Mouse (Mus musculus): ENCODE measurements around the gene Adamts18. TPM values are rescaled to one million over a fixed set of nuclear protein-coding genes. Genes with fewer than 3 reads are reported as not detected.
A peak's percentile ranks its signal among the peaks of the same experiment; 100 is the strongest.

Adamts18 gene
- polyA plus RNA-seq, 2 experiments, result 2.7 to 3.1 TPM

GRCm38 (mm10) chr8:113735496-113736060, 113.0 kb downstream of the Adamts18 start:
- H3K36me3 ChIP-seq (ENCODE audit: control insufficient read depth, insufficient read depth, low read length), result no peaks in the 10 kb centered on the region
- no peak overlapping the region for H3K4me3 ChIP-seq (replicated peaks; ENCODE audit: low read length)
- H3K27me3 ChIP-seq (ENCODE audit: control insufficient read depth, insufficient read depth, low read length), result peaks cover 34% of the 10 kb centered on the region
- no peak overlapping the region for H3K9ac ChIP-seq (ENCODE audit: low read depth, low read length, severe bottlenecking)
- H3K4me1 ChIP-seq (ENCODE audit: control insufficient read depth, insufficient read depth, low read length), result no peaks in the 10 kb centered on the region
- DNase-seq (ENCODE audit: low spot score), result no peak
- no peak overlapping the region for H3K27ac ChIP-seq (replicated peaks; ENCODE audit: low read depth, low read length)
- 82% methylated on average over 9 of the region's 9 CpGs for WGBS
- no peak overlapping the region for H3K4me2 ChIP-seq (replicated peaks; ENCODE audit: low read depth, low read length, severe bottlenecking)
- ATAC-seq (ENCODE audit: low FRiP score, low read depth), result no peak
- TF ChIP-seq POLR2A (IDR thresholded peaks at IDR 0.05; ENCODE audit: borderline replicate concordance, extremely low read depth, insufficient read depth, insufficient read length), result no peak
- H3K9me3 ChIP-seq (ENCODE audit: control insufficient read depth, low read length), result no peaks in the 10 kb centered on the region

- Histone ChIP-seq H3K9ac (ENCODE audit: low read depth, low read length, severe bottlenecking) (no peak overlapping the region), H3K27me3 (ENCODE audit: control insufficient read depth, insufficient read depth, low read length) (peaks cover 58% of the 10 kb centered on the region), H3K4me2 (replicated peaks; ENCODE audit: low read depth, low read length, severe bottlenecking) (peak overlapping the region; percentile 19; the same call in 1 of the 2 replicates), H3K4me3 (replicated peaks; ENCODE audit: low read length) (no peak overlapping the region), H3K36me3 (ENCODE audit: control insufficient read depth, insufficient read depth, low read length) (no peaks in the 10 kb centered on the region), H3K9me3 (ENCODE audit: control insufficient read depth, low read length) (no peaks in the 10 kb centered on the region; the same call in 1 of the 2 replicates), H3K4me1 (ENCODE audit: control insufficient read depth, insufficient read depth, low read length) (peaks cover 17% of the 10 kb centered on the region; the same call in 1 of the 2 replicates), H3K27ac (replicated peaks; ENCODE audit: low read depth, low read length) (no peak overlapping the region)
- no peak for ATAC-seq (ENCODE audit: low FRiP score, low read depth)
- WGBS, result 30% methylated on average over 8 of the region's 8 CpGs
- DNase-seq (ENCODE audit: low spot score), result peak; percentile 59
- no peak for TF ChIP-seq POLR2A (IDR thresholded peaks at IDR 0.05; ENCODE audit: borderline replicate concordance, extremely low read depth, insufficient read depth, insufficient read length)
Observed at GRCm38 (mm10) chr8:113725331-113725730, 123.2 kb downstream of the Adamts18 start.

- ATAC-seq (ENCODE audit: low FRiP score, low read depth) (no peak), DNase-seq (ENCODE audit: low spot score) (no peak)
- H3K36me3 ChIP-seq (ENCODE audit: control insufficient read depth, insufficient read depth, low read length), result no peaks in the 10 kb centered on the region
- H3K27ac ChIP-seq (replicated peaks; ENCODE audit: low read depth, low read length), result no peak overlapping the region
- H3K9ac ChIP-seq (ENCODE audit: low read depth, low read length, severe bottlenecking), result no peak overlapping the region
- H3K27me3 ChIP-seq (ENCODE audit: control insufficient read depth, insufficient read depth, low read length), result peaks cover 68% of the 10 kb centered on the region
- no peaks in the 10 kb centered on the region; the same call in 1 of the 2 replicates for H3K9me3 ChIP-seq (ENCODE audit: control insufficient read depth, low read length)
- H3K4me3 ChIP-seq (replicated peaks; ENCODE audit: low read length), result no peak overlapping the region
- no peak overlapping the region for H3K4me2 ChIP-seq (replicated peaks; ENCODE audit: low read depth, low read length, severe bottlenecking)
- 55% methylated on average over 5 of the region's 5 CpGs for WGBS
- no peak for TF ChIP-seq POLR2A (IDR thresholded peaks at IDR 0.05; ENCODE audit: borderline replicate concordance, extremely low read depth, insufficient read depth, insufficient read length)
- peaks cover 17% of the 10 kb centered on the region; the same call in 1 of the 2 replicates for H3K4me1 ChIP-seq (ENCODE audit: control insufficient read depth, insufficient read depth, low read length)
Observed at GRCm38 (mm10) chr8:113723873-113724538, 124.5 kb downstream of the Adamts18 start.

- Histone ChIP-seq H3K27me3 (ENCODE audit: control insufficient read depth, insufficient read depth, low read length) (peaks cover 71% of the 10 kb centered on the region), H3K36me3 (ENCODE audit: control insufficient read depth, insufficient read depth, low read length) (no peaks in the 10 kb centered on the region), H3K4me3 (replicated peaks; ENCODE audit: low read length) (no peak overlapping the region), H3K4me1 (ENCODE audit: control insufficient read depth, insufficient read depth, low read length) (peaks cover 17% of the 10 kb centered on the region; the same call in 1 of the 2 replicates), H3K4me2 (replicated peaks; ENCODE audit: low read depth, low read length, severe bottlenecking) (no peak overlapping the region), H3K27ac (replicated peaks; ENCODE audit: low read depth, low read length) (no peak overlapping the region), H3K9ac (ENCODE audit: low read depth, low read length, severe bottlenecking) (no peak overlapping the region), H3K9me3 (ENCODE audit: control insufficient read depth, low read length) (no peaks in the 10 kb centered on the region)
- DNase-seq (ENCODE audit: low spot score), result peak; percentile 63
- whole genome bisulfite sequencing, result 22% methylated on average over 13 of the region's 13 CpGs
- no peak for TF ChIP-seq POLR2A (IDR thresholded peaks at IDR 0.05; ENCODE audit: borderline replicate concordance, extremely low read depth, insufficient read depth, insufficient read length)
- no peak for ATAC-seq (ENCODE audit: low FRiP score, low read depth)
Observed at GRCm38 (mm10) chr8:113721459-113721858, 127.1 kb downstream of the Adamts18 start.

- WGBS, result 79% methylated on average over 7 of the region's 7 CpGs
- ATAC-seq (ENCODE audit: low FRiP score, low read depth), result no peak
Observed at GRCm38 (mm10) chr8:113704968-113705367, 143.6 kb downstream of the Adamts18 start.

More at GRCm38 (mm10) chr8:113704968-113705367, 143.6 kb downstream of the Adamts18 start:
- no peak for TF ChIP-seq POLR2A (IDR thresholded peaks at IDR 0.05; ENCODE audit: borderline replicate concordance, extremely low read depth, insufficient read depth, insufficient read length)
- Histone ChIP-seq H3K27ac (replicated peaks; ENCODE audit: low read depth, low read length) (no peak overlapping the region), H3K4me3 (replicated peaks; ENCODE audit: low read length) (no peak overlapping the region), H3K9me3 (ENCODE audit: control insufficient read depth, low read length) (no peaks in the 10 kb centered on the region), H3K36me3 (ENCODE audit: control insufficient read depth, insufficient read depth, low read length) (no peaks in the 10 kb centered on the region), H3K9ac (ENCODE audit: low read depth, low read length, severe bottlenecking) (no peak overlapping the region), H3K4me2 (replicated peaks; ENCODE audit: low read depth, low read length, severe bottlenecking) (no peak overlapping the region), H3K27me3 (ENCODE audit: control insufficient read depth, insufficient read depth, low read length) (peaks cover 9% of the 10 kb centered on the region; the same call in 1 of the 2 replicates), H3K4me1 (ENCODE audit: control insufficient read depth, insufficient read depth, low read length) (no peaks in the 10 kb centered on the region)
- no peak for DNase-seq (ENCODE audit: low spot score)
